Mouse (Mus musculus): Measurements from ENCODE around the gene Grin2d.
"Not testable (repeated sequence)": the region's sequence is repeated elsewhere in the genome, so short reads cannot be mapped to it uniquely, and the experiment has no call there.

Gene Grin2d

DNA sequence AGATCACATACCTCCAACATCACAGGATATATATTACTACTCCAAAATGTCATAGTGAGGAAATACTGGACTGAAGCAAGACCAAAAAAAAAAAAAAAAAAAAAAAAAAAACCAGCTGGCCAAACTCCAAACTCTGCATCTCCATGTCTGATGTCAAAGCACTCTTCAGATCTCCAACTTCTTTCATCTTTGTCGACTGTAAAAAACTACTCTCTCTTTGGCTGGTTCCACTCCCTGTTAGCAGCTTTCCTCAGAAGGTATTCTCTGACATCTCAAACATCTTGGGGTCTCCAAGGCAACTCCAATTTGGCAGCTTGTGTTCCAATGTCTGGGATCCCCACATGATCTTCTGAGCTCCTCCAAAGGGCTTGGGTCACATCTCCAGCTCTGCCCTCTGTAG is at the start of gene Grin2d:
Gene Grin2d (minus strand): TSS at position 101 of the 400 bp plus-strand sequence.
- not testable (repeated sequence) for DNase-seq (ENCODE audit: low spot score in 2 of 2)

DNA sequence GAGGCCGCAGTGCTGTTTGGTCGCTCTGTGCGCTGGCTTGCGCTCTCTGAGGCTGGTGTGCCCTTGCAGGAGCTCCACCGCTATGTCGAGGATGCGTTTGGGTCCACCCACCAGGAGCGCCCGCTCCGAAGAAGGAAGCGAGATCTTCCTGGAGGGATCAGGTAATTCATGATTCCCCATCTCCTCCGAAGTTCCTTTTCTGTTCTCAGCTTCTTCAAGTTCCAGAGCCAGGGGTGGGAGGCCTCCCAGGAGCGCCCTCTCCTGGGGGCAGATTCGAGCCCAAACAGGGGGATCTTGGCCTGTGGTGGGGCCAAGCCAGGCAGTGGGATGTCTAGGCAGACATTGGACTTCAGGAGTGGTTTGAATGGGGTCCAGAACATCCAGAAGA is 46.2 kb upstream of the Grin2d start:
- peak in 1 of 2 experiments; percentile 46 for DNase-seq (ENCODE audit: low spot score in 2 of 2)

DNA sequence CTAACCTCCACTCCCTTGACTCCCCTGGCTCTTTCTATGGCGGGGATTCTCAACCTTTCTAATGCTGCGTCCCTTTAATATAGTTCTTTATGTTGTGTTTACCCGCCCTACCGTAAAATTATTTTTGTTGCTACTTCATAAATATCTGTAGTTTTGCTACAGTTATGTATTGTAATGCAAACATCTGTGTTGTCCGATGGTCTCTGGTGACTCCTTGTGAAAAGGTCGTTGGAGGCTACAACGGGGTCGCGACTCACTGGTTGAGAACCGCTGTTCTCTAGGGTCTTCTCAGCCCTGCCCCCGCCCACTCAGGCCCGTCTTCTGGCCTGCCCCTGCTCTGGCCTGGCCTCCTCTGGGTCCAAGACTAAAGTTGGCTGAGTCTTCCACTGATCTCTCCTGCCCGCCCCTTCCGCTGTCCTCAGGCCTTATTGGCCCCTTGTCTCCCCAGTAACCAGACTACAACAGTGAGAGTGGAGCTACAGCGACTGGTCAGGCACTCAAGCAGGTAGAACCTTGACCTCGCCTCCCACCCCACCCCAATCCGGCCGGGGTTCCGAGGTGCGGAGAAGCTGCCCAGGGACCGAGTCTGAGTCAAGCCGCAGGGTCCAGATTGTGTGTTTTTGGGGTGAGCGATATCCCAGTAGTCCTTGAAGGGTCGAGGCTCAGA is 45.7 kb upstream of the Grin2d start, which contains the start of gene Ccdc114:
Gene Ccdc114 (plus strand): TSS at position 311 of the 667 bp plus-strand sequence.
- DNase-seq (ENCODE audit: low spot score in 2 of 2), result peak; percentile 72 to 79

DNA sequence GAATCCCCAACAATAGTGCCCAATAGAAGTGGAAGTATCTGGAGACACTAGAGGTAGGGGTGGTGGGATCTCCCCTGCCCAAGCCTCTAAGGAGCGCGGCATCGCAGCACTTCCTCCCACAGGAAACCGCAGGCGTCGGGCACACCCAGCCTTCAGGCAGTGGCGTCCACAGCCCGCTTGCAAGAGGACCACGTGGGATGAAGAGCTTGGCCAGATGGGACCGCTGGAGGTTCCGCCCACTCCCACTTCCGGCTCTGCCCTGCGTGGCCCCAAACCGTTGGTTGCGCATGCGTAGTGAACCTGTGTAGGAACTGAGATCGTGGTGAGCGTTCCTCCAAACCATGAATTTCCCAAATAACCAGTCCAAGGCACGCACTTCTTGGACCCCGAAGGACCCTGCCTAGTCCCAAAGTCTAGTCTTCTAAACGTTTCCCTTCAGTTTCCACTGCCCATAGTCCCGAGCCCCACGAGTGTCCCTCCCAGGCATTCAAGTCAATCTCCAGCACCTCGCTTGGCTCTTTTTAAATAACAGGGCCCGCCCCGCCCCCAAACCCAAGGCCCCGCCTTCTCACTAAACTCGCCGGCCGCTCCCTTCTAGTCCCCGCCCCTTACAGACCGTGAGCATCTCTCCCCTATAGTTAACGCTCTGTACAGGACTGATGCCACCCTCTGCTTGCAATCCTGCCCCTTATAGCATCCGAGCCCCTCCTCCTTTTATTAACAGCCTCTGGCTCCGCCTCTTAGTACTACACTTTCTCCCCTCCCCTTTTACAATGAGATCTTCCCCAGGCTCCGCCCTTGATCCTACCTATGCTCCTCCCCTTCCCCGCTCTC is 45.0 kb upstream of the Grin2d start:
- DNase-seq (ENCODE audit: low spot score in 2 of 2), result peak; percentile 97 to 98

GRCm38 (mm10) chr7:45921950-45922600 is 43.9 kb upstream of the Grin2d start:
- peak; percentile 39 to 40 for DNase-seq (ENCODE audit: low spot score in 2 of 2)

- DNase-seq (ENCODE audit: low spot score in 2 of 2), result peak; percentile 65 to 79
These were observed 43.1 kb upstream of the Grin2d start, which contains the start of gene Emp3 for GRCm38 (mm10) chr7:45921242-45921621. Gene Emp3 (minus strand): TSS chr7:45921404.

- peak; percentile 33 to 42 for DNase-seq (ENCODE audit: low spot score in 2 of 2)
These were observed 42.5 kb upstream of the Grin2d start for GRCm38 (mm10) chr7:45920583-45921241.

- DNase-seq (ENCODE audit: low spot score in 2 of 2), result no peak
These were observed 41.6 kb upstream of the Grin2d start for GRCm38 (mm10) chr7:45919761-45920160.

- peak; percentile 40 to 51 for DNase-seq (ENCODE audit: low spot score in 2 of 2)
These were observed 41.0 kb upstream of the Grin2d start for GRCm38 (mm10) chr7:45919083-45919671.

- DNase-seq (ENCODE audit: low spot score in 2 of 2), result no peak
These were observed 39.7 kb upstream of the Grin2d start for GRCm38 (mm10) chr7:45917926-45918325.

DNA sequence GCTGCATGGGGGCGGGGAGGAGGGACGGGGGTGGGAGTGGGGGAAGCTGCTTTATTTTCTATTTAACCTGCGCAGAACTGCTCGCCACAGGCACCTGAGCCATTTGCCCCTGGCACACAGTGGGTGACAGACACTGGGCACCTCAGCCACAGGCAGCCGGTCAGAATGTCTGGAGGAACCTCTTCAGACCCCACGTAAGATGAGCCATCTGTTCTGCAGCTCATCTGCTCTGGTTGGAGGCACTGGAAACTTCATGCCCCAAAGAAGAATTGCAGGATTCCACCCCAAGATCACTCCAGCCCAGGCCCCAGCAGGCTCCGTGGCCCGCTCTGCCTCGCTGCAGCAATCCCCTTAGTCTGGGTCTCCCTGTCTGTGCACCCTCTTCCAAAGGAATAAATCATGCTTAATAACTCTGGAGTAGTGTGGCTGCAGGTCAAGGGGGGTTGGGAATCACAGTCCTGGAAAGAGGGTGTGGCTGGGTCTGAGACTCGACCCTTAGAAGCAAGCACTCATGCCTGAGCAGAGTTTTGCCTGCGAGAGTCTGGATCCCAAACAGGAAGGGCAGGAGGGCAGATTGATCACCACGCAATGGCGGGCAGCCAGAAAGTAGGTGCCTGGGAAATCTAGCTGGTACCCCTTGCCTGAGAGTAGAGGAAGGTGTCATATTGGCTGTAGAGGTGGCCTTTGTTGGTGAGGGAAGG is 39.0 kb upstream of the Grin2d start:
- no peak for DNase-seq (ENCODE audit: low spot score in 2 of 2)

DNA sequence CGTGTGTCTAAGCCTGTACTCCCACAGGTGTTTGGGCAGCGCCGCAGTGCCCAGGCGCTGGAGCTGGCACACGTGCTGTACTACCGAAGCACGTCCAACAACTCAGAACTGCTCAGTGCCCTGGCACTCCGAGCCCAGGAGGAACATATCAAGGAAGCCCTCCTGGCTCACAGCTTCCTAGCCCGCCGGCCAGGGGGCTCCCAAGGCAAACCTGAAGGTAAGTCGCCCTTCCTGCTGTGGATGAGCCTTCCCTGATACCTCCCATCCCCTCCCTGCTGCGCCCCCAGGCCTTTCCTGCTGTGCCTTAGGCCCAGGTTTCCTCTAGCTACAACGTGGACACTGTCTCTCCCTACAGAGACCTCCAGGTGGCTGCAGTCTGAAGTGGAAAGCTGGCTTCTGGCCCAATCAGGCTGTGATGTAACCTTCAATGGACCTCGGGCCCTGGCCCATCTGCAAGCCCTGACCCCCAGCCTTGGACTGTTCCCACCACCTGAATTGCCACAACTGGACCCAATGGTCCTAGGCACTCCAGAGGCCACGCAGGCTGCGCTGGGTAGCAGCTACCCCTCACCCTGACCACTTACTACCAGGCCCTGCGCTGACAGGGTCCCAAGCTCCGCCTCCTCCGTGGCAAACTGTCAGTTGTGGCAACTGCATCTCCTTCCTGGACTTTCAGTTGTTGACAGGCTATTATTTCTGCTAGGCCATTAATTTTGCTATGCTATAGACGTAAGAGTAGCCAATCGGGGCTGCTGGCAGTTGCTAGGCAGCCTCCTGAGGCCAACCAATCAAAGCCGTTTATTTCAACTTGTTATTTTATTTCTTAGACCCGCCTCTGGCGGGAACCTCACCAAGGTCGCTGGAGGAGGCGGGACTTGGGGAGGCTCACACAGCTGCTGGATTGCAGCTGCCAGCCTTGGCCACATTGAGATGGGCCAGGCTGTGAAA is 38.2 kb upstream of the Grin2d start:
- DNase-seq (ENCODE audit: low spot score in 2 of 2), result peak; percentile 73 to 79

DNA sequence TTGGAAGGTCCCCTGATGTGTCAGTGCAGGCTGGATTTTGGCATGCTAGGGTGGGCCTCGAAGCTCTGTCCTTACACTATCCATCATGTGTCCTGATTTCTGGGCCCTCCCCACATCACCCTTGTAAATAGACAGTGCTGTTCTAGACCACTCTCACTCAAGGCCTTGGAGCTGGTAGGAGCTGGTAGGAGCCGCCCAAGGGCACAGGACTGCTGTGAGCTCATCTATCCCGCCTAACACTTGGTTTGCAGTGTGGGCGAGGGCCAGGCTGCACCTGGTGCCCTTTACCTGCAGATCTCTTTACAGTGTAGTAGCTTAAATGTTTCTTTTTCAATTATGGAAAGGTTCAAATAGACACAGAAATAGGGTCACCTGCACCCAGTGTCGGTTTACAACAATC is 36.8 kb upstream of the Grin2d start:
- DNase-seq (ENCODE audit: low spot score in 2 of 2), result no peak

DNA sequence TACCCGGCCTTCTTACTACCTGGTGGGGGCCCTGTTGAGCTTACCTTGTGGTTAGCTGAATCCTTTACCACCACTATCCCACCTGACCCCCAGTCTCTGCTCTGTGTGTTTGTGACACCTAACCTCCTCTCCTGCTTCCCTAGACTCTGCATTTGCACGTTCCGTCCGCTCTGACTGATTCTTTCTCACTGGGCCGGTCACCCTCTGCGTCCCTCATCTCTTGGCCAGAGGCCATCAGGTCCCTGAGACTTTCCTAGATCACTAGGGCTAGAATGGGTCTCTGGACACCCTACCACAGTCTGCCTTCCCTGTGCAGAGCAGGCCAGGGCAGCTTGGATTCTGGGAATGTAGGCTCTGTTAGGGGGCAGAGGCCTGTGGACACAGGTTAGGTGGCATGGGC is 35.9 kb upstream of the Grin2d start:
- DNase-seq (ENCODE audit: low spot score in 2 of 2), result no peak

DNA sequence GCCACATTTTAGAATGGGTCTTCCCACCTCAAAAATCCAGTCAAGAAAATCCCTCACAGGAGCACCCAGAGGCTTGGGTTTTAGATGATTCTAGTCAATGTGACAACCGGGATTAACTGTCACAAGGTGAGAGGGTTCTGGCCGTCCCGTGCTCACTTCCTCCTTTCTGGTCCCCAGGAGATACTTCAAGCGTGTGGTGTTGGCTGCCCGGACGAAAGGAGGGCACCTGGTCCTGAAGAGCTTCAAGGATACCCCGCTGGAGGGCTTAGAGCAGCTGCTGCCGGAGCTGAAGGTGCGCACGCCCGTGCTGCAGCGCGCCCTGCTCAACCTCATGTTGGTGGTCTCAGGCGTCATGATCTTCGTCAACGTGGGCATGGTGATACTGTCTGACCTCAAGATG is 31.0 kb upstream of the Grin2d start:
- DNase-seq (ENCODE audit: low spot score in 2 of 2), result no peak

DNA sequence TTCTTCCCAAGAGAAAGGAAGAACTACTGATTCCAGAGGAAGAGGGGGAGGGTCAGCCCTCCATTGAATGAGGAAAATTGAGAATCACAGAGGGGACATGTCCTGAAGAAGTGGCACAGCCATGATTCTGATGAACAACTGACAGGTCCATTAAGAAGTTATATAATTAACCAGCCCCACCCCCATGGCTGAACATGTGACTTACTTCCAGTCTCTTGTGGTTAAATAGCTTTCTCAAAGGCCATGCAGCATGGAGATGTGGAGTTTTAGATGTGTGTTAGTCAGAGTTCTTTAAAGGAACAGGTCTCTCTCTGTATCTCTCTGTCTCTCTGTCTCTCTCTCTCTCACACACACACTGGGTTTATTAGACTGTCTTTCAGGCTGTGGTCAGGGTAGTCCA is 30.2 kb upstream of the Grin2d start:
- no peak for DNase-seq (ENCODE audit: low spot score in 2 of 2)

DNA sequence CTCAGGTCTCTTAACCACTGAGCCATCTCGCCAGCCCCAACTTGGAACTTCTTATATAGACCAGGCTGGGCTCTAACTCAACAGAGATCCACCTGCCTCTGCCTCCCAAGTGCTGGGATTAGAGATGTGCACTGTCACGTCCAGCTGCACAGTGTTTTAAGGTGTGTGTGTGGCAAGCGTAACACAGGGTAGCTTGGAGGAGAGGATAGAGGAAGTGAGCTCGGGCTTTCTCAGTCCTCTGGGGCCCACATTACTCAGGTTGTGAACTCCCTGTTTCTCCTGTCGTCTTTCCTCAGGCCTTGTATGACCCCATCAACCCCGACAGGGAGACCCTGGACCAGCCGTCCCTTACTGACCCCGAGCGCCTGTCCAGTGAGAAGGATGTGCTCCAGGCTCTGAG is 28.4 kb upstream of the Grin2d start:
- DNase-seq (ENCODE audit: low spot score in 2 of 2), result no peak

- DNase-seq (ENCODE audit: low spot score in 2 of 2), result no peak
These were observed 24.4 kb upstream of the Grin2d start for GRCm38 (mm10) chr7:45902481-45903002.

- DNase-seq (ENCODE audit: low spot score in 2 of 2), result no peak
These were observed 23.4 kb upstream of the Grin2d start for GRCm38 (mm10) chr7:45901562-45901961.
